Mouse (Mus musculus): ENCODE results near the gene Kif7.

Gene Kif7

DNA sequence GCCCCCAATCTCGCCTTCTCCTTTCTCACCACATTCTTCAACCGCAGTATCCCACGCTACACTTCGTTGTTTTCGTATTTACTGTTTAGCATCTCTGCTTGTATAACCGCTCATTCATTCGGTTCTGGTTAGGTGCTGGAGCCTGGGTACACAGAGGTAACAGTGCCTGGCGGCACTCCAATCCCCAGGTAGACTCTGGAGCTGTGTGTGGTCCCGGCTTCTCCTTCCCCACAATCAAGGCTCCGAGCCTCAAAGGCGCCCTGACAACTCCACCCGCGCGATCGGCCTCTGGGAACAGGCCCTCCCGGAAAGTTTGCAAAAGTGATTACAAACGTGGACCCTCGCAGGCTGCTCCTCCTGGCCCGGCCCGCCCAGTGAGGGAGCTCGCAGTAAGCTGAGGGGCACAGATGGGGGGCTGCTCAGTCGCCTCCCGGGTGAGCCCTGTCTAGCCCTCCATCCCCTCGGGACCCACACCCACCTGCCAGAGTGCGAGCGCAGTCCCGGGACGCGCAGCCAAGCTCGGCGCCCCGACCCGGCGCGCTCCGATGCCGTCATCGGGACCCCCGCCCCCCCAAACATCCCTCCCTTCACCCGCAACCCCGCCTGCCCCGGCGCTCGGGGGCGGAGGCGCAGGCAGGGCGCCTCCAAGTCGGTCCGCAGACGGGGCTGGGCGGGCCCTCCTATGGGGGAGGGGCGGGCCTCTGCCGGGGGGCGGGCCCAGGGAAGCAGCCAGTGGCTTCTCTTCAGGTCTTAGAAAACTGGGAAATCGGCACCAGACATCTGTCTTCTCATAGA, at the start of gene Kif7:
Gene Kif7, minus strand, starts transcription at position 534 of the 795 bp plus-strand sequence.
- DNase-seq (ENCODE audit: low spot score in 2 of 2): peak; percentile 50 to 77

DNA sequence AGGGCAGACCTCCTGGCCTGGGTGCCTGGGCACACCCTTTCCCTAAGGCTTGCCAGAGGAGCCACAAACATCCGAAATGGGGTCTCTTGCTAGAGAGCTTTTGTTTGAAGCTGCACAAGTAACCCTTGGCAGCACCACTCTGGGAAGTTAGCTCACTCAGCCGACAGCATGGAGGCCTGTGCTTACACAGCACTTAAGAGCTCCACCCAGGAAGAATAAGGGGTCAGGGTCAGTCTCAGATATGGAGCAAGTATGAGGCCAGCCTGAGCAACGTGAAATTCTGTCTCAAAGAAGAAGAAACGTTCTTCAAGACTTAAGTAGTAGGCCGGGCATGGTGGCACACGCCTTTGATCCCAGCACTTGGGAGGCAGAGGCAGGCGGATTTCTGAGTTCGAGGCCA, 46.6 kb upstream of the Kif7 start:
- no peak for DNase-seq (ENCODE audit: low spot score in 2 of 2)

DNA sequence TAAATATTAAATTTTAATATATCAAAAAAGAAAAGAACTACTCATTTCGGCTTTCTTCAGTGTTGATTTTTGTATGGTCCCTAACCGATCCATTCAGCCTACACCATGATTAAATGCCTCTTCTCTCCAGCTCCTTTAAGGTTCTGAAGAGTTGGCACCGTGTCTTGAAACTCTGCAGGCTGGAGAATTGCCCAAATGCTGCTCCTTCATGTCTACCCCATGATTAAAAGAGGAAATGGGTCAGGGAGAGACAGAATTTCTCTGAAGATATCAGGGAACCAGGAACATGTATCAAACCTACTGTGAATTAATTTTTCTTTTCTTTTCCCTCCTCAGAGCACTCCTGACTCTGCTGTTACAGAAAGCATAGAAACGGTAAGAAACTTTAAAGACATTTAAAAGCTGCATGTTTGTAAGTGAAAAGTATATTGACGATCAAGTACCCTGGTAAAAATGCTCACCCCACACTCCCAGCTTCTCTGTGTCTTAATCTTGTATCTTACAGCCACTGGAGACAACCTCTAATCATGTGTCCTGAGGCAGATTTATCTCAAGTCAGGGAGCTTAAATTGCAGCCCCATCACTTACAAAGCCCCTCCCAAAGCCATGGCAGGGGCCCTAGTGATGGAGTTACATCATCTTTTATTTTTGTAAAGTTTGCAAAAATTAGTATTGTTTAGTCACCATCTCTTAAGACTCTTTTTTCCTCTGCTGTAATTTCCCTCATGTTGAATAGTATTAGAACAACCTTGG, 45.8 kb upstream of the Kif7 start:
- DNase-seq (ENCODE audit: low spot score in 2 of 2): no peak

DNA sequence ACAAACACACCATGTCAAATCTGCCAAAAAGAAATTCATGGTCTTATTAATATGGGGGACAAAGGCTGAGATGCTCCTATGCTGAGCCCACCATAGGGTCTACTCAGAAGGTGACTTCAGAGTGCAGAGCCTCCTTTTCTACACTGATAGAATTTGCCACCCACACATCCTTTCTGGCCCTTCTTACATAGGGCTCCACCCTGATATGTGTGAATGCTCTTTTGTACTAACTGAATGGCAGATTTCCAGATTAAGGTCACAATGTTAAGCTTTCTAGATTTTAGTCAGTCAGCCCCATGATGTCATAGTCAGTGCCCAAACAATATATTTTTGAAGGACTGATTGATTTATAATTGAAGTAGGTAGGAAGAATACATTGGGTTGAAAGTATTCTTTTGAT, 44.2 kb upstream of the Kif7 start:
- DNase-seq (ENCODE audit: low spot score in 2 of 2): no peak

DNA sequence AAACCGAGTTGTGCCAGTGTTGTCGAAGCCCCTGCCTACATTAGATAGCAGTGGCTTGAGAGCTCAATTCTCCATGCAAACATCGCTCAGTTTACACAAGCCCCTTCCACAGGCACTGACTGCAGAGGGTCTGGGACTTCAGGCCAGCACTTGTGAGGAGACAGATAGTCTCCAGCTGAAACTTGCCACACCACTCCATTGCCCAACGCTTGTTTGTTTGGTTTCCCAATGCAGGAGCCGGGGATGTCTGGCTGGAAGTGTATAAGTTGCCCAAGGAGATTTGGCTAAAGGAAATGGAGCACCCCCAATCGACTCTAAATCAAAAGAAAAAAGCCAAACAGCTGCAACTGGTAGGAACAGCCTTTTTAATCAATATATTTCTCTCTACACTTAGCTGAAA, 42.7 kb upstream of the Kif7 start:
- DNase-seq (ENCODE audit: low spot score in 2 of 2): no peak

DNA sequence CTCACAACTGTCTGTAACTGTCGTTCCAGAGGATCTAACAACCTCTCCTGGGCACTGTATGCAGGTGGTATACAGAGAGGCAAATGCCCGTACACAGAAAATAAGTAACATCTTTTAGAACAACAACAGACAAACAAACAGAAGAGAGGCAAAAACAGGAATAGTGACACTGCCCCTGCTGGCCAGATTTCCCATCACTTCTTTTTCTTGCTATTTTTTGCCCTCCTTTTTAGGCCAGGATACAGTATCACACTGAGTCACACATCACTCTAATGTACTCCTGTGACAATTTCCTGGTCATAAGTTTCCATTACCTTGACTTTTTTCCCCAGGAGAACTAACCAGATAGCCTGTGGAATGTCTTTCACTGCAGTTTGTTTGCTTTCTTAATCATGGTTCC, 40.8 kb upstream of the Kif7 start:
- no peak for DNase-seq (ENCODE audit: low spot score in 2 of 2)

DNA sequence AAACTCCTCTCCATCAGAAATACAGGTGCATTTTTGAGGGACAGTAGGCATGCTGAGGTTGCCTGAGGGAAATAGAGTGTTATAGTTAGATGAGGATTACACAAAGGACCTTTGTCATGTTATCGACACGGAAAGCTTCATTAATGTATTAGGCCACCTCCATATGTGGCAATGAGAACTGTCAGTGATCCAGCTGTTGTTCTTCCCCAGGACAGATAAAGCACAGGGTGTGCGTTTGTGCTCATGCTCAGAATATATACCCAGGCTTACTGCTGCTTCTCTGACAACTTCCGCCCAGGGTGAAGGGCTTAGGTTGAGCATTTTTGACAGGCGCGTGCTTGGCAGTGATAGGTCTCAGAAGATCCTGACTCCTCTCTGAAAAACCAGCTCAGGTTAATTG, 34.0 kb upstream of the Kif7 start:
- no peak for DNase-seq (ENCODE audit: low spot score in 2 of 2)

DNA sequence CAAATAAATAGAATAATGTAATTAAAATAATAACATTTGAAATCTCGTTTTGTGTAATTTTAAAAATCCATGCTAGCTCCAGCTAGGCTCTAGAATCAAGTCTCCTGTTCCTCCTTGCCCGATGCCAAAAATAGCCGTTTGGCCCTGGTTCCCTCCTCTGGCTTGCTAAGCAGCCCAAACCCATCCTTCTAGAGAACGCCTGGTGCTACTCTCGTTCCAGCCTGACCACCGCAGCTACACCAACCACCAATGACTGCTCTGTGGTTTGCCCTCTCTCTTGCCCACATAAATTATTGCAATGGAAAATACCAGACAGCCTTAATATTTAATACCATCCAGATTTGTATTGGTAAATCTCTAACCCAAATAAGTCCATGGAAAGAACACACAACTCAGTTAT, 32.1 kb upstream of the Kif7 start:
- no peak for DNase-seq (ENCODE audit: low spot score in 2 of 2)

DNA sequence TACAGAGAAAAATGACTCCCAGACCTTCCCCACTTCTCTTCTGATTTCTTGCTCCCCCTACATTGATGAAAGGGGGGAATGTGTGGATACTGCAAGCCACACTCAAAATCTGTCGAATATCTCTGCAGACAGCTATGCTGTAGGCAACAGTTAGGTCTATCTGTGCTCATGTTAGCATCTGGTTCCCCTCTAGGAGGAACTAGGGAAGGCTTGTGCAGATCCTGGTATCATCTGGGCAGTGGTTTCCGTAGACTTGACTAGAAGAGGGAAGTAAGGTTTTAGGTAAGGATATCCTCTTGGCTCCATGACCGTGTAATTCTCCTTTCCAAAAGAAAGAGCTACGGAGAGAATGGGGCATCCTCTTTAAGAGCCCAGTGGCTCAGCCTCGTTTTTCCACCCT, 29.1 kb upstream of the Kif7 start:
- no peak for DNase-seq (ENCODE audit: low spot score in 2 of 2)

DNA sequence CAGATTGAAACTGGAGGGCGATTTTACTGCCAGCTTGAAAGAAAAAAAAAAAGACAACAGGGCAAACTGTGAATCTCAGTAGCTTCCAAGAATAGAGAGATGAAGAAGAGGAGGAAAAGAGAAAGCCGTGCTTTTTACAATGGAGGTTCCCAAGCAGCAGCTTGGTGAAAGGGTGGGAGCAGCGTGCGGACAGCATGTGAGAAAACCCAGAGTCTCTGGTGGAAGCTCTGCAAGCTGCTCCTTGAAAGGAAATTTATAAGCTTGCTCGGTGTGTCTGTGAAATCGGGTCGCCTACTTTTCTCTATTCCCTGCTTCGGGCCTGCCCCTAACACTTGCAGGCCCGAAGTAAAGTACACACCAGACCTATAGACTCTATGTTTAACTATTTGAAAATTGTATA, 28.5 kb upstream of the Kif7 start:
- DNase-seq (ENCODE audit: low spot score in 2 of 2): no peak

DNA sequence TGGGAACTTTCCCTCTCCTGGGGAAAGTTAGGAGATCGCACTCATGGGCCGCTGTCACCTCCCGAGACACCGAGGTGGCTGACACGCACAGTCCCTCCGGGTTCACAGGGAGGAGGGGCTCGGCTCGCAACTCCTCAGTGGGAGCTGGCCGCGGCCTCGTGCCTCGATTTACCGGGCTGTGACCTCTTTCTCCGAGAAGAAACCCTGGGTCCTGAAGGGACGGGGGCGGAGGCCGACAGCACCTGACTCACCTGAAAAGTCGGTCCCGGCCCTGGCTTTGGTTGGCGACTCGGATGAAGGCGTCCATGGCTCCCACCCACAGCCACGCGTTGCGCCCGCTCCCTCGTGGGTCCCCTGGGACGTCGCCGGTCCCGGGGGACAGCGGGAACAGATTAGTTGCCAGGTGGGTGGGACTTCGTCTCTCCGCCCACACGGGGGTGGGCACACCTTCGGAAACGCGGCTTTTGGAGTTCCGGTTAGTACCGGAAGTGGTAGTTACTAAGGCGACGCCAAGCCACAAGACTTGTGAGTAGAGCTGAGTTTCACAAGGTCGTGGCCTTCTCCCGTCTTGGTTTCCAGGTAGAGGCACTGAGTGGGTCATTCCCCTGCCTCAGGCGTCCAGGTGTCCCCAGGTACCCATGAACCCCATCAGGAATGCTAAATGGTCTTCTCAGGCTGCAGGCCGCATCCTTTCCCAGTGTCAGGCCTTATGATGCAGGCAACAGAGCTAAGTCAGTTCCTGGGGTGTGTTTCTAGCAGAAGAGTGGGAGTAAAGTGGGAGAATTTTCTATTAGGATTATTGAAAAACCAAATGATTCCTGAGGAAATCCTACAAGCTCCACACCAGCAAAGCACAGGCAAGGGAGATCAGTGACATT, 27.4 kb upstream of the Kif7 start, which contains the start of the genes Pex11a and Wdr93:
Gene Pex11a, minus strand, starts transcription at position 473 of the 878 bp plus-strand sequence.
Gene Wdr93, plus strand, starts transcription at position 505 of the 878 bp plus-strand sequence.
- peak; percentile 39 to 69 for DNase-seq (ENCODE audit: low spot score in 2 of 2)

DNA sequence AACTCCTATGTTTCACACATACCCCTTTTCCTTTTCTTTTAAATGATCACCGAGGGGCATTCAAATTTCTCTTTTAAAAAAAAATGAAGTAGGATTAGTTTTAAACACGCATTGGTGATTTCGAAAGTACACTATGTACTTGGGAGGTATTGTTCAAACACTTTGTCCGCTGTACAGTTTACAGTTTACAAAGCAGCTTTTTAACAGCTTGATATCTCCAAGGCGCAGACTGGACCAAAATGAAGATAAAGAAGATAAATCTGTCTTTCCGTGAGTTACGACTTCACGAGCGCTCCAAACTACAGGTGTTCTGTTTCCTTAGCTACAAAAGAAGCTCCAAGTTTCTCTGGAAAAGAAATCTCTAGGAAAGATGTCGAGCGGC, 26.7 kb upstream of the Kif7 start:
- no peak for DNase-seq (ENCODE audit: low spot score in 2 of 2)

DNA sequence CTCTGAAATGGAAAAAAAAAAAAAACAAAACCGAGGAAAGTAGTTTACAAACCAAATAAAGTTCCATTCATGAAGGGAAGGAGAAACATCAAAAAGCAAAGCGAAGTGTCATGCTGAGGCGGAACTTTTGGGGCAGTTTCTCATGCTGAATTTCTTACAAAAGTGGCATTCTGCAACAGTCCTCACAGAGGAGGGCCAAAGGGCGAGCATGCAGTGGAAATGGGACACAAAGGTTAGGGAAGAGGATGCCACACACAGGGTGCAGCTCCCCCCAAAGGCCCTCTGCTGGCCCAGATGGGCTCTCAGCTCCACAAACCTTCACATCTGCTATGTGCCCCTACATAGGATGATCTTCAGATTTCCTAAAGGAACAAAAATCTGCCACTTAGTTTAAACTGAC, 24.8 kb upstream of the Kif7 start:
- no peak for DNase-seq (ENCODE audit: low spot score in 2 of 2)

DNA sequence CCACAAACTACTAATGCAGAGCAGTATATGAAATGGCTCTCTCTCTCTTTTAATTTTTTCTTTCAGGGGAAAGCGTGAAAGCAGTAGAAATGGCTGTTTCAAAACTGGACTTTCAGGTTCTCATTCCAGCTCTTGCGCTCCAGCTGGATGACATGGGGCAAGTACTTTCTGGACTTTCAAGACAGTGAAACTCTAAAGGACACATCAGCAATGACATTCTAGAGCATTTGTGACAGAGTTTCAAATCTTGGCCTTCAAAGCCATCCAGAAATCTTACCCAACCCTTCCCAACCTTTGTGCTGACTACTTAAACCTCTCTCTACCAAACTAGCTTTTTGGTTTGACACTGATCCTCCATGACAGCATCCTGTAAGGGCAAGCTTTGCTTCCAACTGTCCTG, 23.4 kb upstream of the Kif7 start:
- no peak for DNase-seq (ENCODE audit: low spot score in 2 of 2)

DNA sequence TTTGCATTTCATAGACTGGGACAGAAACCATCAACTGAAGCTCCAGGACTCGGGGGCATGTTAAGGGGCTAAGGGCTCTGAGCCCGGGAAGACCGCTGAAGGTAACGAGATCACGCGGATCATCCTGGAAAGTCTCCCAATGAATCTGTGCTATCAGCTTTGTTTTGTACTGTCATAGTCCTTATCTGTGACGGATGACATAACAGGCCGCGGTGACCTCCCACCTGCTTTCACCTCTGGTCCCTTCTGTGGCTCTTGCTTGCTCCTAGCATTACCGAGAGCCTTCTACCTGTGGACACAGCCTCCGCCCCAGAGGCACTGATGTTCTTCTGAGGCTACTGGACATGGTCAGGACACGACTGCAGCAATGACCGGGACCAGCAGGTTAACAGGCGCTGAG, 21.0 kb upstream of the Kif7 start:
- DNase-seq (ENCODE audit: low spot score in 2 of 2): no peak

DNA sequence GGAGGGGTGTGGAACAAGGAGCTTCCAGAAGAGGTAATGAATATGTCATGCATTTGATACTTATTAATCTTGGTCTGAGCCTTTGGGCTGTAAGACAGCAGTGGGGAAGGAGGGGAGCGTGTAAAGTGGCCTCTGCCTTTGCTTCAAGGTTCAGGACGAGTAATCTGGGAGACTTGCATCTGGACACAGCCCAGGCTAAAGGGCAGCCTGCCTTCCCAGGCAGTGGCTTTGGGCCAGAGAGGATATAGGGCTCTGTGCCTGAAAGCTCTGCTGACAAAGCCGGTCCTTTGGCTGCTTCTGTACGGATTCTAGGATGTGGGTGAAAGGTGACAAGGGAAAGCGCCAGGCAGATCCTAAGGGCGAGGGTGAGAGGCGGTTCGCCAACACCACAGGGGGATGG, 19.0 kb upstream of the Kif7 start:
- no peak for DNase-seq (ENCODE audit: low spot score in 2 of 2)

DNA sequence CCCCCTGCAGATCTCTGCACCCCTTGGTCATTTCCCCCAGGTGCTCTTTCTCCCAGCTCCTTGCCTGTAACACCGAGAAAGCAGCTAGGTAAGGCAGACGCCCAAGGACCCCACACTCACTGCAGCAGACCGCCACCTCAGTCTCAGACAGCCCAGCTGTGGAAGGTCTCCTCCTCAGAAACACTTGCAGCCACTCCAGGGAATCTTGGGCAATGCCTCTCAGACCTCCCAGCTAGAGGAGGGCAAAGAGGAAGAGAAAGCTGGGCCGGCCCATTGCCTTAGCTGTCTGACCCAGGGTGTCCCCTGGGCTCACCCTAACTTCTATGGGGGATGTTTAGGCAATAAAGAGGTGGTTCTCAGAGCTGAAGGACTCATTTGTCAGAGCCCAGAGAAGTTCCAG, 17.1 kb upstream of the Kif7 start, which contains the start of gene Plin1:
Gene Plin1, minus strand, starts transcription at position 282 of the 400 bp plus-strand sequence.
- DNase-seq (ENCODE audit: low spot score in 2 of 2): no peak

DNA sequence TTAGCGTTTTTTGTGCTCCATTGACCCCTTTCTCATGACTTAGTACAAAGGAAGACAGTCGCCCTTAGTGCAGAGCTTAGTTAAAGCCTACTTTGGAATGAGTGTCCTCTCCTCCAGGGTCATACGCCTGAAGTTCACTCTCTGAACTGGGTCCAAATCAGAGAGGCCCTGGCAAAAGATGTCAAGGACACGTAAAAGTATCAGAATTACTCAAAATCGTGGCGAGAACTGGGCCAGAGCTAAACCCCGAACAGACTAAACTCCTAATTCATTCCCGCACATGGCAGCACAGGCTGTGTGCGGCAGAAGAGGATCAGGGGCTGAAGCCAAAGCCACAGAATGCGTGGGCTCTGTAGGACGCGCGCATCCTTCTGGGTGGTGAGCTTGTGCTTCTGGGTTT, 15.9 kb upstream of the Kif7 start:
- no peak for DNase-seq (ENCODE audit: low spot score in 2 of 2)

DNA sequence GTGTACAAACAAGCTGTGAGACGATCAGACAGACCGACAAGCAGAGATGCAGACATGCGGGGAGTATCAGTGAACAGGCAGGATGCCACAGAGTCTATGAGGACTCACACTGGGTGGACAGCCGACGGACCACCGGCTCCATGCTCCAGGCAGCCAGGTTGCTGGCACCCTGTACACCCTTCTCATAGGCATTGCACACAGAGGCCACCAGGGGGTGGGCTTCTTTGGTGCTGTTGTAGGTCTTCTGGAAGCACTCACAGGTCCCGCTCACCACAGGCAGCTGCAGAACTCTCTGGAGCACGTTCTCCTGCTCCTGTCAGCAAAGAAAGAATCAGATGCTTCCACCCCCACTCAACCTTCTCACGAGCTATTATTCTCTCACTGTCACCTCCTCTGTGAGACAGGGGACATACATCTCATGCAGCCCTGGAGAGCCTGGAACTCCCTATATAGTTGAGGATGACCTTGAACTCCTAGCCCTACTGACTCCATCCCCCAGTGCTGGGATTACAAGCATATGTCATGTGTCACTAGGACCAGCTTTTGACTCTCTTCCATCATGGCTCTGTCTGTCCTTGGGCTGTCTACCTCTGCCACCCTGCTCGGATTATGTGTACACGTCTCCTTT, 14.3 kb upstream of the Kif7 start:
- no peak for DNase-seq (ENCODE audit: low spot score in 2 of 2)

DNA sequence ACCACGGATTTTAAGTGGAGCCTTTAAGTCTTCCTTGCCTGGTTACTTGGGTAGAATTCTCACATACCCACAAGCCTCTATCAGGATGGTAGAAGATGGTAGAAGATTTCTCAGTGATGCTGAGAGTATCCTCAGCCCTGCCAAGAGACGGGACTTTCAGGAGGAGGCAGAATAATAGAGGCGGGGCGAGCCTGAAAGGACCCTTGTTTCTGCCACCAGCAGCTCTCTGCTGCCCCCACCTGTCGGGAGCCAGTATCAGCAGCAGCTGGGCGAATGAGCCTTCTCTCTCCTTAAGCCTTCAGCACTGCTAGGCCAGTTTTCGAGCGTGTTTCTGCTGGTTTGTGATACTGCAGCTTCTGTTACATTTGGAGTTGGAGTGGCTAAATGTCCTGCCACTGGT, 13.6 kb upstream of the Kif7 start:
- DNase-seq (ENCODE audit: low spot score in 2 of 2): peak; percentile 34 to 73

DNA sequence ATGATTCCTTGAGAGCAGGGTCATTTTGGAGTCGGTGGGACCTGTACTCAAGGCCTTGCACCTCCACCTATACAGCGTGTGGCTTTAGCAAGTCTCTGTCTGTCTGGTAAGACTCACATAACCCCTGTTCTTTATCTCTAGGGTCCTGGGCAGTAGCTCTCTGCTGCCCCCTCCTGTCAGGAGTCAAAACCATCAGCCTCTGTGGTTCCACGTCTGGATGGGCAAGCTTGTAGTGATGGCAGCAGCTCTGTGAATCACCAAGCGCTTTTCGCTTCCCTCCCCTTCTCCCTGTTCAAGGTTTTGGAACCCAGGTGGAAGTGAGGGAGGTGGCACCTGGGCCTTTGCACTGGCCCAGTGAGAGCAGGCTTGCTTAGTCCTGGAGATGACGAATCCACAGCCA, 12.7 kb upstream of the Kif7 start:
- DNase-seq (ENCODE audit: low spot score in 2 of 2): peak in 1 of 2 experiments; percentile 59

DNA sequence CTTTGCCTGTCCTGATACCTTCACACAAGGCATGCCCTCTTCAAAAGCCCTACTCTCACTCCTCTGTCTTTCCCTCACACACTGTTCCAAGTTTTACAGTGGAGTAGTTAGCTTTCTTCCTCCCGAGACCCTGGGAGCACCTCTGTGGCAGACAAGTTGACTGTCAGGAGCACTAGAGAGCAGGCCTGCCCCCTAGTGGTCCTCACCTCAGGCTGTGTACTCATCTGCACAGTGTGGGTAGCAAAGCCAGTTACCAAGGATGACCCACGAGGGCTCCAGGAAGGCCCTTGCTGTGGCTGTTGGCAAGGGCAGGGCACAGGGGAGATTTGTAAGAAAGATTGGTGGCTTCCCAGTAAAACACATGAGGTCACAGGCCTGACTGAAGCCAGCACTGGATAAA, 11.6 kb upstream of the Kif7 start:
- DNase-seq (ENCODE audit: low spot score in 2 of 2): peak in 1 of 2 experiments; percentile 49
